Mouse (Mus musculus) neural tube, embryonic 14.5 days (tissue): ENCODE measurements at regions not wholly inside any gene's neighbourhood (a gene's known extent, or its start where the extent isn't known, plus 50 kb on each side); places are given as distances from the start of the nearest gene placed in this dataset.

ENCODE experiments used
- ATAC-seq: fragments of 200-750 bp; cut with Nextera tagmentation; 2 replicates; pipeline ENCODE4 v1.8.0; 2017; ENCODE audit warnings: low read depth, mild to moderate bottlenecking, moderate TSS enrichment, moderate library complexity
- H3K27ac ChIP-seq: fragments of 300-500 bp; sonication (generic); 2 replicates; pipeline ENCODE4 v1.5.1; 2014; ENCODE audit warnings: low read depth, mild to moderate bottlenecking, control low read depth, low read length, moderate library complexity, mixed read lengths
- H3K27me3 ChIP-seq: fragments of 300-500 bp; sonication (generic); 2 replicates; pipeline ENCODE4 v1.6.1; 2014; ENCODE audit warnings: low read length; ENCODE audit not compliant: control insufficient read depth, insufficient read depth
- H3K36me3 ChIP-seq: fragments of 300-500 bp; sonication (generic); 2 replicates; pipeline ENCODE4 v1.6.1; 2014; ENCODE audit warnings: low read length, mixed read lengths; ENCODE audit not compliant: control insufficient read depth, insufficient read depth
- H3K4me1 ChIP-seq: fragments of 300-500 bp; sonication (generic); 2 replicates; pipeline ENCODE4 v1.6.1; 2014; ENCODE audit warnings: low read length; ENCODE audit not compliant: control insufficient read depth, insufficient read depth
- H3K4me2 ChIP-seq: fragments of 300-500 bp; sonication (generic); 2 replicates; pipeline ENCODE4 v1.6.1; 2014; ENCODE audit warnings: mild to moderate bottlenecking, low read depth, low read length, control low read depth
- H3K4me3 ChIP-seq: fragments of 300-500 bp; sonication (generic); 2 replicates; pipeline ENCODE4 v1.5.1; 2014; ENCODE audit warnings: low read depth, low read length, control low read depth, mixed read lengths
- H3K9ac ChIP-seq: fragments of 300-500 bp; sonication (generic); replicated peaks from 2 replicates; pipeline ENCODE4 v1.6.1; 2014; ENCODE audit warnings: low read depth, mild to moderate bottlenecking, control low read depth, low read length, mixed read lengths
- H3K9me3 ChIP-seq: fragments of 300-500 bp; sonication (generic); 2 replicates; pipeline ENCODE4 v1.6.1; 2016; ENCODE audit warnings: low read length; ENCODE audit not compliant: control insufficient read depth
- WGBS: fragments of 180-500 bp; shearing (Covaris S2); extraction: QIAGEN DNeasy Blood & Tissue Kit; methylation state at CpG from one replicate; pipeline ENCODE4 v1.1.7; 2014; 5-methylcytosine and 5-hydroxymethylcytosine counted together

- 68% methylated on average over 1 of the region's 1 CpGs for WGBS
- 0 out of 2 replicates have a peak, but pooled peaks cover 2% of the 10 kb centered on the region for H3K4me1 ChIP-seq
- no peaks in the 10 kb centered on the region for H3K36me3 ChIP-seq
- H3K27me3 ChIP-seq, result no peaks in the 10 kb centered on the region
- no peak for ATAC-seq
- H3K4me3 ChIP-seq, result no peak overlapping the region
- H3K9ac ChIP-seq, result no peak overlapping the region
- no peak overlapping the region for H3K27ac ChIP-seq
- no peak overlapping the region for H3K4me2 ChIP-seq
- H3K9me3 ChIP-seq, result no peaks in the 10 kb centered on the region
Observed at GRCm38 (mm10) chr2:51285632-51286031, 136.7 kb upstream of the Rnd3 start.

- no peaks in the 10 kb centered on the region for H3K36me3 ChIP-seq
- H3K4me1 ChIP-seq, result 0 out of 2 replicates have a peak, but pooled peaks cover 2% of the 10 kb centered on the region
- H3K27me3 ChIP-seq, result no peaks in the 10 kb centered on the region
- no peak overlapping the region for H3K4me2 ChIP-seq
- H3K4me3 ChIP-seq, result no peak overlapping the region
- no peak overlapping the region for H3K9ac ChIP-seq
- ATAC-seq, result no peak; the same call in 1 of the 2 replicates
- 34% methylated on average over 4 of the region's 4 CpGs for WGBS
- no peaks in the 10 kb centered on the region for H3K9me3 ChIP-seq
- no peak overlapping the region for H3K27ac ChIP-seq
Observed at GRCm38 (mm10) chr2:51284781-51285225, 135.9 kb upstream of the Rnd3 start.

GRCm38 (mm10) chr2:51279396-51280045, 130.6 kb upstream of the Rnd3 start:
- Histone ChIP-seq H3K27me3 (no peaks in the 10 kb centered on the region), H3K4me2 (no peak overlapping the region), H3K4me3 (no peak overlapping the region), H3K9ac (no peak overlapping the region), H3K9me3 (no peaks in the 10 kb centered on the region), H3K4me1 (no peaks in the 10 kb centered on the region), H3K27ac (no peak overlapping the region), H3K36me3 (no peaks in the 10 kb centered on the region)
- ATAC-seq, result no peak
- WGBS, result 77% methylated on average over 5 of the region's 5 CpGs

GRCm38 (mm10) chr2:51278824-51279223, 129.9 kb upstream of the Rnd3 start:
- H3K4me3 ChIP-seq, result no peak overlapping the region
- no peak overlapping the region for H3K27ac ChIP-seq
- H3K9ac ChIP-seq, result no peak overlapping the region
- no peak overlapping the region for H3K4me2 ChIP-seq
- no peaks in the 10 kb centered on the region for H3K27me3 ChIP-seq
- H3K36me3 ChIP-seq, result no peaks in the 10 kb centered on the region
- H3K9me3 ChIP-seq, result no peaks in the 10 kb centered on the region
- 50% methylated on average over 1 of the region's 1 CpGs for WGBS
- ATAC-seq, result no peak
- no peaks in the 10 kb centered on the region for H3K4me1 ChIP-seq

- H3K4me2 ChIP-seq, result no peak overlapping the region
- no peak overlapping the region for H3K9ac ChIP-seq
- WGBS, result 86% methylated on average over 4 of the region's 4 CpGs
- no peak overlapping the region for H3K27ac ChIP-seq
- H3K36me3 ChIP-seq, result no peaks in the 10 kb centered on the region
- ATAC-seq, result no peak
- no peak overlapping the region for H3K4me3 ChIP-seq
- H3K9me3 ChIP-seq, result no peaks in the 10 kb centered on the region
- no peaks in the 10 kb centered on the region for H3K27me3 ChIP-seq
- H3K4me1 ChIP-seq, result no peaks in the 10 kb centered on the region
Observed at GRCm38 (mm10) chr2:51278356-51278755, 129.4 kb upstream of the Rnd3 start.

GRCm38 (mm10) chr2:51276591-51276990, 127.7 kb upstream of the Rnd3 start:
- H3K4me1 ChIP-seq, result no peaks in the 10 kb centered on the region
- H3K27me3 ChIP-seq, result no peaks in the 10 kb centered on the region
- no peaks in the 10 kb centered on the region for H3K9me3 ChIP-seq
- no peak for ATAC-seq
- no peak overlapping the region for H3K4me3 ChIP-seq
- no peak overlapping the region for H3K27ac ChIP-seq
- no peak overlapping the region for H3K9ac ChIP-seq
- H3K4me2 ChIP-seq, result no peak overlapping the region
- H3K36me3 ChIP-seq, result no peaks in the 10 kb centered on the region
- WGBS, result 91% methylated on average over 2 of the region's 2 CpGs

- WGBS, result 72% methylated on average over 5 of the region's 5 CpGs
- Histone ChIP-seq H3K27me3 (no peaks in the 10 kb centered on the region), H3K36me3 (no peaks in the 10 kb centered on the region), H3K9ac (no peak overlapping the region), H3K4me1 (no peaks in the 10 kb centered on the region), H3K9me3 (no peaks in the 10 kb centered on the region), H3K4me2 (no peak overlapping the region), H3K27ac (no peak overlapping the region), H3K4me3 (no peak overlapping the region)
- no peak for ATAC-seq
Observed at GRCm38 (mm10) chr2:51273300-51273699, 124.4 kb upstream of the Rnd3 start.

- H3K27ac ChIP-seq, result no peak overlapping the region
- no peak for ATAC-seq
- no peak overlapping the region for H3K4me2 ChIP-seq
- no peaks in the 10 kb centered on the region for H3K9me3 ChIP-seq
- no peaks in the 10 kb centered on the region for H3K36me3 ChIP-seq
- no peaks in the 10 kb centered on the region for H3K27me3 ChIP-seq
- H3K4me1 ChIP-seq, result no peaks in the 10 kb centered on the region
- H3K4me3 ChIP-seq, result no peak overlapping the region
- 79% methylated on average over 2 of the region's 2 CpGs for WGBS
- H3K9ac ChIP-seq, result no peak overlapping the region
Observed at GRCm38 (mm10) chr2:51268532-51268931, 119.6 kb upstream of the Rnd3 start.

- Histone ChIP-seq H3K4me1 (no peaks in the 10 kb centered on the region), H3K9ac (no peak overlapping the region), H3K36me3 (no peaks in the 10 kb centered on the region), H3K4me2 (no peak overlapping the region), H3K27me3 (no peaks in the 10 kb centered on the region), H3K4me3 (no peak overlapping the region), H3K27ac (no peak overlapping the region), H3K9me3 (no peaks in the 10 kb centered on the region)
- WGBS, result 52% methylated on average over 5 of the region's 5 CpGs
- ATAC-seq, result no peak
Observed at GRCm38 (mm10) chr2:51267662-51268061, 118.8 kb upstream of the Rnd3 start.
